Mouse (Mus musculus): Measurements from ENCODE around the gene Lrrc73.

GRCm38 (mm10) chr17:46221601-46222000 lies 31.7 kb upstream of the Lrrc73 start:
- TF ChIP-seq CTCF (conservative IDR thresholded peaks at IDR 0.05; ENCODE audit: low read length) (no peak), POU5F1 (IDR thresholded peaks at IDR 0.05; ENCODE audit: borderline replicate concordance, low read length) (no peak)
